Mouse (Mus musculus): Measurements from ENCODE around the gene Dgkq.
A peak's percentile ranks its signal among the peaks of the same experiment; 100 is the strongest.
"Not testable (repeated sequence)": the region's sequence is repeated elsewhere in the genome, so short reads cannot be mapped to it uniquely, and the experiment has no call there.

Gene Dgkq

DNA sequence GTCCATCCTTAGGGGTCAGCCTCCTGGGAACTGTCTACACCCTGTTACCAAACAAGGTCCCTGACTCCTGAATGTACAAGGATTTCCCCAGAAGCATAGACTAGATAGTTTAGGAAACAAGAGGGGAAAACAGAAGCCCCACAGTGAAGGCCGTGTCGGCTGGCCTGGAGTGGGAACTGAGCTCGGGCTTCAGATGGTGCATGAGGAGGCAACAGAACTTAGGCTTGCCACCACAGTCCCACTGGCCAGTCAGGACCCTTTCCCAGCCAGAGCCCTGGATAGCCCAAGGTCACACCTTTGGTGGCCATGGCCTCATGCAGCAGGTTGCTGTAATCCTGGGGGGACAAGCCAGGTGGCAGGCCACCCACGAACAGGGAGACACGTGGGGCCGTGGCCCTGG lies 16.1 kb downstream of the Dgkq start:
- no peak for DNase-seq

DNA sequence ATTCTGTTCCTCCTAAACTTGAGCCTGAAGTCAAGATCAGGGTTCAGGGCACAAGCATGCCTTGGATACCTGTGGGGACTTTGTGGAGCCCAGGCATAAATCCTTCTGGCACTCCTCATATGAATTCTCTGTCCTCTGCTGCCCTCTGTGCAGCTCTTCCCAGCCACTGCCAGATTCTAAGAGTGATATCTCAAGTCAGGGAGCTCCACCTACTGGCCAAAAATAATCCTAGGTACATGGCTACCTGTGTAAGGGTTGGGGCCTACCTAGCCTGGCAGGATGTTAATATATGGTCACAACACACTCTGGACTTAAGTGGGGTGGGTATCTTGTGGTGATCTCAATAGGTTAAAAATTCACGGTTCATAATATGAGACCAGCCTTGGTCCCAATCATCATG lies 17.6 kb downstream of the Dgkq start:
- DNase-seq: peak; percentile 65

DNA sequence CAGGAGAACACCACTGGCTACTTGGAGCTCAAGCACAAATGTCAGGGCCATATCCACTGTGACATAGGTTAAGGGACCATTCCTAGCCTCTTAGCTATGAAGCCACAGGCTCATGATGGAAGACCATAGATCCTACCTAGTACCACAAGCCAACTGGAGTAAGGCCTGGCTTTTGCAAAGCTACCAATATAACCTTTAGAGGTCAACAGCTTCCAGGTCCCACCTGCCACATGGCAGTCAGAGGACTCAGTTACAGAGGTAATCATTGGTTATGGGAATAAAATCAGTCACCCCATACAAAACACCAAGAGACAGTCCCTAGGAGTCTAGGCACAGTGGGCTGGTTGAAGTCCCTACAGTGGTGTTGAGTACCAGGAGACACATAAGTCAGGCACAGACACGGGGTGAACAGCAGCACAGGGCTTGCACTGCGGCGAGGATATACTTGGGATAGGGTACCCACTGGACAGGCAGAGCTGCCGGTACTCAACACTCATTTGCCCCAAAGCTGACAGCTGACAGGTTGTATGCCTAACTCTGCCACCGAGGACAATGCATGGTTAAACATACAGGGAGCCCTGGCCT lies 18.2 kb downstream of the Dgkq start:
- DNase-seq: no peak

DNA sequence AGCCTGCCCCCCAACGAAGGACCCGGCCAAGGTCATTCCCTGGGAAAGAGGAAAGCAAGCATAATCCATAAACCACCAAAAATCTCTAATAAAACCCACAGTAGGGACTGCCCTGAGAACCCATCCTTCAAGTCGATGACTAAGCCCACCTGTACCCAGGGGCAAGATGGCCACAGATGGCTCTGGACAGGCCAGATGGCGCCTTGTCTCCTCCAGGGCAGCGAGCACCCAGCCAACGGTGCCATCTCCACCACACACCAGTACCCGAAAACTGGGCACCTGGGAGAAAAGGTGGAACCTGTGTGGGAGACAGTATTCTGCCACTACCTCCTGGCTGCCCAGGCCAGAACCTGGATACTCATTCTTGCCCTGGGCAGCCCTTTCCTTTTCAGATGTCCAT lies 19.1 kb downstream of the Dgkq start:
- no peak for DNase-seq

DNA sequence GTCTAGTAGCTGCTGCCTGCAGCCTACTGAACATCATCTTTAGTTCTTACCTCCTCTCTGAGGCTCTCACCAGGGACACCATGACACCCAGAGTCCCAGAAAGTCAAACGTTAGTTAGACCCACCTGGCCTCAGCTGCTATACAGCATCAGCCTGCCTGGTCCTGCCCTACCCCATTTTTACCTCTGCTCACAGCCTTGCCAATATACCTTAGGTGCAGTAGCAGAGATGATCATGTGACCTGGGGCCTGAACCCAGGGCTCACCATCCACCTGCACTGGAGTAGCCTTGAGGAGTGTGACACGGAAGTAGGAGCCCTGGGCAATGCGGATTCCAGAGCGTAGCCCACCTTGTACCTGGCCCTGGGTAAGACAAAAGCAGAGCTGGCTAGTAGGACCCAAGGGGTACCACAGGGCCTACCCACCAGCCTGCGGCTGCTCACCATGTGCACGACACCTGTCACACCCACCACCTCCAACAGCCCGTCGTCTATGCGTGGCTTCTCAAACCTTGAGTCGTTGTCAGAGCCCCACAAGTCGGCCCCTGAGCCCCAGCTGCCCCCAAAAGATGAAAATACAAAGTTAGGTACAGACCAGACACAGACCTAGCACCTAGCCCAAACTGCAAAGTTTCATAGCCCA lies 20.4 kb downstream of the Dgkq start:
- no peak for DNase-seq

DNA sequence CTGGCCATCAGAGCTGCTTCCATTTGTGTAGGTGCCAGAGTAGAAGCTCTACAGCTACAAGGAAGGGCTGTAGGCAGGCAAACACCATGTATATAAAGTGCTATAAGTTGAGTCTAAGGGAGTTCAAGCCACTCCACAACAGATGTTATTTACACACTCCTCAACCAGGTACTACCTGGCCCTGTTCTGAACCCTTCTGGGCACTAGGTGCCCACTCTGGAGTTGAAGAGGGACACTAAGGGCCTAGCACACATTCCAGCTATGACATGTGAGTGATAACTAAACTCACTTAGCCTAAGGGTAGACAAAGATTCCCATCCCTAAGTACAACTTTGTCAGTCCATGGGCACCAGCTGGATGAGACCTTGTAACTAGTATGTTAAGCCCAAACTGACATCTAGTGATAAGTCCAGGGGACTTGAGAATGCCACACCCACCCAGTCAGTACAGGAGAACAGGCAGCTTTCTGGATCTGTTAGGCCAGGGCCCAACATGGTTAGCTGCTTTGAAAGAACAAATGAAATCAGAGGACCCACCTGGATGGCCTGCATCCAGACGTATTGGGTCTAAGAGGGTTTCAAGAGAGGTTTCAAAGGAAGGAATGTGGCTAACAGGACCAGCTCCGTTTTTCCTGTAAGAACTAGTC lies 21.5 kb downstream of the Dgkq start:
- no peak for DNase-seq

DNA sequence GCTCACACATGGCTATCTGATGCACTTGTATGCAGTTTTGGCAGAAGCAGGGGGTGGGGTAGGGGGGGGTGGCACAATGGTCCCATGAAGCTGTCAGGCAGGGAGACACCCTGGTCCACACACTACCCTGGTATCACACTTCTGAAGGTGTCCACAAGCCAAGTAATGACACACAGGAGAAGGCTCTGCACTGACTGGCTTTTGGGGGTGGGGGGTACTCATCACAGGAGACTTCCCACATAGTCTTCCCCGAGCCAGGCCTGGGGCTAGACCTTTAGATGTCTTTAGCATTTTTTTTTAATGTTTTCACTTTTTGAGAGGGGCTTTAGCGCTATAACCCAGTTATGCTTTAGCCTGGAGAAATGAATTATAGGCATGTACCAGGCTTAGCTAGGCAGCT lies 22.2 kb downstream of the Dgkq start:
- no peak for DNase-seq

DNA sequence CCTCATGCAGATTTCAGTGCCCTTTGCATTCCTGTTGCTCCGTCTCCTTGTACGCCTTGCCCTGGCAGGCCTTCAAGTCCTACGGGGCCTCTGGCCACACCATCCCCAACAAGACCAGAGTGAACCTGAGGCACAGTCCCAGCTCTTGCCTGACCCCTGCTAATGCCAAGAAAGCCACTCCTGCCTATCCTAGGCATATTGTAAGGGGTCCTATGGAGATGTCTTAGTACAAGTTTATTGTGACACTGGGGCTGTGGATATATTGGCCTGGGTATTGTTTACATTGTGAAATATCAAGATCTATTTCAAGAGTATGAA lies 23.2 kb downstream of the Dgkq start:
- DNase-seq: peak; percentile 25

DNA sequence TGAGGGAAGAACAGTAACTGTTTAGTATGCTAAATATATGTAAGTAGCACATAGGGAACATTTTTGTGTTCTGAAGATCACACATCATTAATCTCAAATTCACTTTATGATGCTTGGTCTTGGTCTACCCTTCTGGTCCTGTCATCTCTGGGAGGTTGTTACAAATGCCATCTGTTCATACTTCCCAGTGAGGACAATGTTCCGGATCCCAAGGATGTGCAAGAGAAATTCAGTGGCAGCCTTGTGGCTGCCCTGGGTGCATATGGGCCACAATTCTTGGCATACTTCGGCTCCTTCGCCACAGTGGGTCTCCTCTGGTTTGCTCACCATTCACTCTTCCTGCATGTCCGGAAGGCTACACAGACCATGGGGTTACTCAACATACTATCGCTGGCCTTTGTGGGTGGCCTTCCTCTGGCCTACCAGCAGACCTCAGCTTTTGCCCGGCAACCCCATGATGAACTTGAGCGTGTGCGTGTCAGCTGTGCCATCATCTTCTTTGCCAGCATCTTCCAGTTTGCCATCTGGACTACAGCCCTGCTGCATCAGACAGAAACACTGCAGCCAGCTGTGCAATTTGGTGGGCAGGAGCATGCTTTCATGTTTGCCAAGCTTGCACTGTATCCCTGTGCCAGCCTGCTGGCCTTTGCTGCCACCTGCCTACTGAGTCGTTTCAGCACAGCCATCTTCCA lies 23.7 kb downstream of the Dgkq start:
- no peak for DNase-seq

DNA sequence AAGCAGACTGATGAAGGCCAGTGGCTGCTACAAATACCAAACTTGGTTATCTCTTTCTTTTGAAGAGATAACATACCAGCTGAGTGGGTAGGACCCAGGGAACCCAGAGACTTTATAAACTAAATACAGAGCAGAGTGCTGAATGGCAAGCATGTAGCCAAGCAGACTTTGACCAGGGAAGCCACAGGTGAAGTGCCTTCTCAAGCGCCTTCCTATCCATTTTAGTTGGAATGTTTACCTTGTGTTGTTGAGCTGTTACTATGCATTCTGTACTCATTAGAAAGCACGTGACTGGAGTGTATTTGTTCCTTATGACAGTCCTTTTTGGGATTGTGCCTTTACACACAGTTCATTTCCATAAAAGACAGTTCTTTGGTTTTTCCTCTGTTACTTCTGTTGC lies 25.8 kb downstream of the Dgkq start:
- DNase-seq: no peak

DNA sequence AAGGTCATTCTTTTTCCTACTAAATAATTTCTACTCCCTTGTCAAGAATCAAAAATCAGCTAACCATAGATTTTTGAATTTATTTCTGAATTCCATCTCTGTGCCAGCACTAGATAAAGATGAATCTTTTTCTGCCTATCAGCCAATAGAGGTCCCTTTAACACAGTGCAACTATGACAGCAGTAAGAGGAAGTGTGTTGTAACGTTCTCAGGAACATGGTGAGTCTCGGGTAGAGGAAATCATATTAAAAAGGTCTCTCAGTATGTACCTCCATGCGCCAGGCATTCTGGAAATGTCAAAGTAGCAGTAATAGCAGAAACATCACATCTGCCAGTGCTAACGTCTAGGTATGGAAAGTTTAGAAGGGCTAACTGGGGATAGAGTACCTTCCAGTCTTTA lies 33.3 kb downstream of the Dgkq start:
- DNase-seq: no peak

DNA sequence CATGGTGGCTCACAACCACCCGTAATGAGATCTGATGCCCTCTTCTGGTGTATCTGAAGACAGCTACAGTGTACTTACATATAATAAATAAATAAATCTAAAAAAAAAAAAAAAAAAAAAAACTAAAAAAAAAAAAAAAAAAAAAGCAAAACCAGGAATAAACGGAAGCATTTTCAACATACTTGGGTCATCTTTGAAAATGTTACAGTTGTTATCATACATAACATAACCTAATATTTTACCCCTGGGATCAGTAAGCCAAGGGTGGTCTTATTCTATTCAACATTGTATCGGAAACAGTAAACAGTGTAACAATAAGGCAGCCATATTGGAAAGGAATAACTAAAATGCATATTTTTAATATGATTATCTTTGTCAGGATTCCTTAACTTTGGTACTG lies 35.4 kb downstream of the Dgkq start:
- DNase-seq: not testable (repeated sequence)

DNA sequence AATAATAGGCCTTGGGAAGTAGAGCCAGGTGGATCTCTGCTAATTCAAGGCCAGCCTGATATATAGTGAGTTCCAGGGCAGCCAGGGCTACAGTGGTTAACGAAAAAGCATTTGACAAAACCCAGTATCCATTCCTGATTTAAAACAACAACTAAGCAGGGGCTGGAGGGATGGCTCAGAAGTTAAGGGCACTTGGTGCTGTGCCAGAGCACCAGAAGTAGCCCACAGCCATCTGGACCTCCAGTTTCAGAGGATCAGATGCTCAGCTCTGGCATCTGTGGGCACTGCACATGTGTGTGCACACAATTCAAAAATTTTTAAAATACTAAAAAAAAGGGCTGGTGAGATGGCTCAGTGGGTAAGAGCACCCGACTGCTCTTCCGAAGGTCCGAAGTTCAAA lies 35.8 kb downstream of the Dgkq start:
- DNase-seq: no peak

DNA sequence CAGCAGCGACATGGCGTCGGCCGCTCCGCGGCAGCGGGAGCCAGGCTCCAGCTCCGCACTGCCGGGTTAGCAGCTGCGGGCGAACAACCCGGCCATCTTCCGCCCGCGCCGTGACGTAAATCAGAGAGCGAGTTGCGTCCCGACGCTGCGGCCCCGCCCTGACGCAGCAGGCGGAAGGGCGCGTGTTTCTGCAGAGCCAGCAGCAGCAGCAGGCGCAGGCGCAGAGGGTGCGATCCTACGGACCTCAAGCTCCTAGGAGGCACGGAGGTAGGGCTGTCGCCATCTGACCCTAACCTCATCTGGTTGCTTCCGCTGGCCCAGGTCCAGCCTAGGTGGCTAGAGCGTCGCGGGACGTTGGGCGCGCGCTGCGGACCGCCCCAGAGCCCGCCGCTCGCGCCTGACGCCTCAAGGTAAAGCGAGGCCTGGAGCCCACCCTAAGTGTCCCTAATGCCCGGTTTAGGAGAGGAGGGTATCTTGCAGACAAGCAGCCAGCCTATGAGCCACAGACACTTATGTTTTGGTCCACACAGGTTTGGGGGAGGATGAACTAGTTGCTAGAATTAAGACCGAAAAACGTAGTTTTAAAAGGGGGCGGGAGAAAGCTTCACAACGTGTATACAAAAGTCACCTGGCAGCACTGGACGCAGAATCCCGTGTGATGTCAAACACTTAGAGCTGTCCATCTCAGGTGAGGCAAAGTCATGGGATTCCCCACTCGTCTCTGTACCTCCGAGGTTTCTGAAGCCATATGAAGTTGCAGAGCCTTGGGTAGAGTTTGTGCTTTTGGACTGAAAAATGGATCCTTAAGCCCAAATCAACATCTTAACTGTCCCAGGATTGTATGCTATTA lies 39.6 kb downstream of the Dgkq start, which contains the start of the genes Gak and Tmem175:
TSS of gene Gak (minus strand) at position 122 of the 850 bp plus-strand sequence.
TSS of gene Tmem175 (plus strand) at position 137 of the 850 bp plus-strand sequence.
- peak; percentile 93 for DNase-seq

DNA sequence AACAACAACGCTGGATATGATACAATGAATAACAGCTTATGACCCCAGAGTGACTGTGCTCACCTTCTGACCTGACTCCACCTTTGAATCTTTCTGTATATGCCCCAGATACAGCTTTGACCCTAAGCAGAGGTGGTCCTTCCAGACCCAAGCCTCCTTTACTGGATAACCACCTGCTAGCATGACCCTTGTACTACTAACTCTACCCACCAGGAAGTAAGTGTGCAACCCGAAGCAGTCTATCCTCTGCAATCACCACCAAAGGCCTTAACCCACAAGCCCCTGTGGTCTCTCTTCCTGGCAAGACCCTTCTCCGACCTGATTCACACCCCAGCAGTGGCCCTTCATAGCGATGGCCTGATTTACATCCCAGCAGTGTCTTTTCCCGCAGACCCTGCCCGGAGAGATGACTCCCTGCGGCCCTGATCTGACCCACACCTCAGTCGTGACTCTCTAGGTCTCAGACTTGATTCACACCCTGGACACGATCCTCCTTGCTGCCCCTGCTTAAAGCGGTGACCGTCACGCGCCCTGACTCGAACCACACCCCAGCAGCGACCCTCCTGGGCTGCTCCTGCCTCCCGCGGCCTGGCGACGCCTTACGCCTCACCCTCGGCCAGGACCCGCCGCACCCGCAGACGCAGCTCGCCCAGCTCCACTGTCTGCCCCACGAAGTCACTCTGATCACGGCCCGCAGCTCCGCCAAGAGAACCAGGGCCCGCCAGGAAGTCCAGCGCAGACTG lies 40.4 kb downstream of the Dgkq start:
- no peak for DNase-seq

DNA sequence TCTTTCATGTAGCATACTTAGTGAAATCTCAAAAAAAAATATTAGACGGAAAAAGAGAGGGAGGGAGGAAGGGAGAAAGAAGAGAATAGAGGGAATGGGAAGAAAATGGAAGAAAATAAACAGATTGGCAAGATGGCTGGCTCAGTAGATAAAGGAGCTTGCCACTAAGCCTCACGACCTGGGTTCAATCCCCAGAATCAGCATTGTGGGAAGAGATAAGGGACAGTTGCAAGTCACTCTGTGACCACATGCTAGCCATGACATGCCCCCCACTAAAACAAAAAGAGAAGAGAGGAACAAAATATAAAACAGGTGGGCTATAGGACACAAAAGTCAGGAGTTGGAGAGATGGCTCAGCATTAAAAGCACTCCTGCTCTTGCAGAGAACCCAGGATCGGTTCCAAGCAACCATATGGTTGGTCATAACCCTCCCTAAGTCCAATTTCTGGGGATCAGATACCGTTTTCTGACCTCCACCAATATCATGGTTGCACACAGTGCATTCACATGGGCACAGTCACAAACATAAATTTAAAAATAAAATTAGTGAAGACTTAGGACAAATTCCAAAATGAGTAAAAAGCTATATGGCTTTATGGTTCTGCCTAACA lies 43.3 kb downstream of the Dgkq start:
- DNase-seq: no peak

DNA sequence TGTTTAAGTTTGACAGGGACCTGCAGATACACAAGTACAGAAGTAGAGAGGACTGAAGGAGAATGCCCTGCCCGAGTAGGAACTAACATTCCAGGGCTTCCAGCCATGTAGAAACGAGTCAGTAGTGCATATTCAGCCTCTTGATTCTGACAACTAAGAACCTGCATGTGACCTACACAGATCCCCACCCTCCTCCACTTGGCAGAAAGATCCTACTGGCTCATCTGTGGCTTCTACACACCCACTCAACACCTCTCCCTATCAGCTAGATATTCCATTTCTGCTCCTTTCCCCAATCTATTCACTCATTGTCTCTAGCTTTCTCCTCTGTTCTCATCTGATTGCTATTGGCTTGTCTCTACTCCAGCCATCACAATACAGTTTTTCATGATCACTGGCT lies 47.6 kb downstream of the Dgkq start:
- no peak for DNase-seq

DNA sequence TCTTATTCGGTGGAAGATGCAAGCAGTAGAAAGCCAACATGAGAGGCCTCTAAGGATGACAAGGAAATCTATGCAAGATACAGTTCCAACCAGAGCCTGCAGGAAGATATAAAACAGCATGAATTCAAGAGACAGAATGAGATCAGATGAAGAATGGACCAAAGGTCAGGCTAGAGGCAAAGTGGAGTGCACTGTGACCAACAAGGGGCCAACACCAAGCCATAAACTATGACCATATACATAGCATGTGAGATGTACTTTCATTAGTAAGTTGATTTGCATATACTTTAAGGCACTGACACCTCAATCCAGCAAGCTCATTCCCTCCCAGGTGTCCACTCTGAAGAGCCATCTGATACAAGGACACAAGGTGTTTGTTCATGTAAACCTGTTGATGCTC lies 59.0 kb downstream of the Dgkq start:
- no peak for DNase-seq

DNA sequence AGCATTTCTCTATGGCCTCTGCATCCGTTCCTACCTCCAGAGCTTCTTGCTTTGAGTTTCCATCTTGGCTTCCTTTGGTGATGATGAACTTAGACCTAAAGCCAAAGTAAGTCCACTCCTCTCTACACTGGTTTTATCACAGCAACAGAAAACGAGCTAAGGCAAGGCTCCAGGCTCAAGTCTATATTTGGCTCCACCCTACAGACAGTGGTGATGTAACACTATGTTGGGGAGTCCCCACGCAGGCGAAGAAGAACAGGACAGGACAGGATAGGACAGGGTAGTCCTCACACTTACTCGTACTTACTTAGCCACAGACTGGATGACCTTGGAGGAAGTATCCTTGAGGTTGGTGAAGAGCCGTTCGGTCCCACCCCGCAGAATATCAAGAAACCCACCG lies 66.9 kb downstream of the Dgkq start:
- no peak for DNase-seq

DNA sequence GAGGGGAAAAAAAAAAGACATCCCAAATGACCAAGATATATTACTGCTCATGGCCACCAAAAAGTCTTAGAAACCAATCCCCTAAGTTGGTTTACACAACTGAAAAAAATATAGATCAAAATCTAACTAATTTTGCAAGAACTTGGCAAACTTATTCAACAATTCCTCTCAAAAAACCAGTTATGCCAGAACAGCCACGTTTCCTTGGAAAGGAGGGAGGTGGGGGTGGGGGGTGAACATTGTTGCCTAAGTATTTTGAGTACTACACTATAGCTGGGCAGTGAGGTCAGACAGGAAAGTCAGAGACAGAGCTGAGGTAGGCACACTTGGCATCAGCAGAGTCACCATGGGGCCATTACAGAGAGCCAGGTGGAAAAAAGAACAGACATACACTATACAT lies 69.5 kb downstream of the Dgkq start:
- no peak for DNase-seq
